Comparison of ENCODE assay signal across 9 mouse cellular contexts in the genomic region with DNA sequence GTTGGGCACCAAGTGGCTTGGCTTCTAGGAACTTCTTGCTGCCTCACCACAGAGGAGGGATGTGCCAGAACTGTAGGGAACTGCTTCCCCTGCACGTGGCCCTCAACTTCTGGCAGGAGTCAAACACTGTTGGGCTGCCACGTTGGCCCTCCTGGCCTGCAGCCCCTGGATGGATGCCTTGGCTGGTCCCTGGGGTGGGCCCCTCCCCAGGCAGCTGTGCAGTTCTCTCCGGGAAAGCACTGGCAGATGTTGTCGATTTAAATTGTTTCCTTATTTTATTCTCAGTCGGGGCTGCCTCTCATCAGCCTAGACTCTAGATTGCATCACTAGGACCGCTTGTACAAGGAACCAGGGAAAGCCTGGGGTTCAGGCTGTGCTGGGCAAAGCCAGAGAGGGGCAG. TPM values are rescaled to one million over a fixed set of nuclear protein-coding genes. Genes with fewer than 3 reads are reported as not detected.
DNase-seq lines count a peak whose midpoint lies in the region; ATAC-seq and TF ChIP-seq lines count a peak whose summit lies in the region.
"Had no signal": no experiment of that assay in that cellular context is flagged by ENCODE, and none has a peak within 500 bp of the region (broad histone marks: within the 10 kb centered on the region; RNA-seq: fewer than 3 reads in every experiment).

No protein-coding gene starts in this region.

- H3K27me3 ChIP-seq in heart, embryonic 11.5 days (ENCODE audit: control insufficient read depth, insufficient read depth, low read length) = no peaks in the 10 kb centered on the region
- H3K27me3 ChIP-seq in heart, adult 2 months (ENCODE audit: control insufficient read depth, insufficient read depth, low read length) = no peaks in the 10 kb centered on the region
- H3K27me3 ChIP-seq in lung, embryonic 16.5 days (ENCODE audit: control insufficient read depth, insufficient read depth, low read depth, low read length) = no peaks in the 10 kb centered on the region
- no peaks in the 10 kb centered on the region for H3K27me3 ChIP-seq in hindbrain, embryonic 10.5 days (ENCODE audit: insufficient read depth, poor library complexity, severe bottlenecking)
- no peaks in the 10 kb centered on the region for H3K27me3 ChIP-seq in forebrain, embryonic 14.5 days (replicated peaks; ENCODE audit: control insufficient read depth, insufficient read depth, low read length)

- peak; percentile 99 for DNase-seq in heart, adult 11 months
- DNase-seq in adrenal gland, postnatal 25 days = peak; percentile 52
- DNase-seq in heart, adult 2 months = peak; percentile 87
- no peak for DNase-seq in thymus, postnatal 10 days (ENCODE audit: low spot score in 2 of 2)
- DNase-seq in hindbrain, embryonic 10.5 days (ENCODE audit: low spot score) = no peak
- DNase-seq in forebrain, embryonic 14.5 days (ENCODE audit: low spot score) = no peak
- DNase-seq: thymus, adult 2 months had no signal

- peaks cover 11% of the 10 kb centered on the region; the same call in 1 of the 2 replicates for H3K4me1 ChIP-seq in heart, embryonic 11.5 days (ENCODE audit: control insufficient read depth, insufficient read depth, low read length)
- peaks cover 34% of the 10 kb centered on the region for H3K4me1 ChIP-seq in heart, adult 2 months (ENCODE audit: control insufficient read depth, insufficient read depth, low read length)
- H3K4me1 ChIP-seq in lung, embryonic 16.5 days (replicated peaks; ENCODE audit: control insufficient read depth, insufficient read depth, low read length) = peaks cover 11% of the 10 kb centered on the region
- H3K4me1 ChIP-seq in hindbrain, embryonic 10.5 days (replicated peaks) = peaks cover 41% of the 10 kb centered on the region
- H3K4me1 ChIP-seq in forebrain, embryonic 14.5 days (ENCODE audit: control insufficient read depth, insufficient read depth, low read length) = no peaks in the 10 kb centered on the region

- H3K9me3 ChIP-seq in heart, embryonic 11.5 days (replicated peaks; ENCODE audit: control insufficient read depth, low read length) = no peaks in the 10 kb centered on the region
- H3K9me3 ChIP-seq in lung, embryonic 16.5 days (ENCODE audit: control insufficient read depth, low read length) = no peaks in the 10 kb centered on the region
- no peaks in the 10 kb centered on the region for H3K9me3 ChIP-seq in hindbrain, embryonic 10.5 days
- H3K9me3 ChIP-seq in forebrain, embryonic 14.5 days (replicated peaks; ENCODE audit: control insufficient read depth, low read length) = no peaks in the 10 kb centered on the region

- no peak for TF ChIP-seq CTCF in heart, adult 2 months (IDR thresholded peaks at IDR 0.05)

- no peak overlapping the region for H3K4me3 ChIP-seq in heart, embryonic 11.5 days (ENCODE audit: low read depth, low read length)
- H3K4me3 ChIP-seq in heart, adult 2 months = no peak overlapping the region
- H3K4me3 ChIP-seq in lung, embryonic 16.5 days (ENCODE audit: low read length) = no peak overlapping the region
- no peak overlapping the region for H3K4me3 ChIP-seq in hindbrain, embryonic 10.5 days
- no peak overlapping the region for H3K4me3 ChIP-seq in forebrain, embryonic 14.5 days (ENCODE audit: low read depth, low read length)

- H3K27ac ChIP-seq in heart, embryonic 11.5 days (ENCODE audit: low read depth, low read length) = no peak overlapping the region
- H3K27ac ChIP-seq in heart, adult 2 months = 0 out of 2 replicates have a peak overlapping the region, but pooled peaks have one; percentile 6
- H3K27ac ChIP-seq in lung, embryonic 16.5 days (ENCODE audit: low read length) = peak overlapping the region; percentile 43; the same call in 1 of the 2 replicates
- H3K27ac ChIP-seq in hindbrain, embryonic 10.5 days = no peak overlapping the region
- H3K27ac ChIP-seq in forebrain, embryonic 14.5 days (ENCODE audit: low read depth, low read length) = no peak overlapping the region

- WGBS in heart, embryonic 11.5 days (ENCODE audit: insufficient replicate concordance) = 68% methylated on average over 6 of the region's 6 CpGs
- WGBS in heart, adult 2 months = 5% methylated on average over 6 of the region's 6 CpGs
- WGBS in lung, embryonic 16.5 days = 41% methylated on average over 6 of the region's 6 CpGs
- WGBS in hindbrain, embryonic 10.5 days = 81% methylated on average over 6 of the region's 6 CpGs
- 86% methylated on average over 6 of the region's 6 CpGs for WGBS in forebrain, embryonic 14.5 days

- no peak overlapping the region for H3K4me2 ChIP-seq in heart, embryonic 11.5 days
- H3K4me2 ChIP-seq in lung, embryonic 16.5 days (ENCODE audit: low read depth, low read length) = no peak overlapping the region
- no peak overlapping the region for H3K4me2 ChIP-seq in forebrain, embryonic 14.5 days (ENCODE audit: low read length)

- no peak for TF ChIP-seq POLR2A in heart, adult 2 months (IDR thresholded peaks at IDR 0.05; ENCODE audit: insufficient read depth, low read depth, low read length)

- no peak overlapping the region for H3K9ac ChIP-seq in heart, embryonic 11.5 days (ENCODE audit: low read depth, low read length)
- H3K9ac ChIP-seq in heart, adult 2 months (ENCODE audit: low read depth, low read length) = no peak overlapping the region
- H3K9ac ChIP-seq in lung, embryonic 16.5 days (ENCODE audit: low read length) = no peak overlapping the region
- no peak overlapping the region for H3K9ac ChIP-seq in forebrain, embryonic 14.5 days (ENCODE audit: low read length)

- no peaks in the 10 kb centered on the region; the same call in 1 of the 2 replicates for H3K79me2 ChIP-seq in heart, adult 2 months (replicated peaks; ENCODE audit: control insufficient read depth, insufficient read depth, low read length)

- H3K36me3 ChIP-seq in heart, embryonic 11.5 days (ENCODE audit: control insufficient read depth, insufficient read depth, low read length) = no peaks in the 10 kb centered on the region
- no peaks in the 10 kb centered on the region for H3K36me3 ChIP-seq in heart, adult 2 months (ENCODE audit: control insufficient read depth, insufficient read depth, low read length)
- H3K36me3 ChIP-seq in lung, embryonic 16.5 days (ENCODE audit: control insufficient read depth, insufficient read depth, low read length) = no peaks in the 10 kb centered on the region
- peaks cover 41% of the 10 kb centered on the region for H3K36me3 ChIP-seq in hindbrain, embryonic 10.5 days
- H3K36me3 ChIP-seq in forebrain, embryonic 14.5 days (ENCODE audit: control insufficient read depth, insufficient read depth, low read length) = no peaks in the 10 kb centered on the region

- no peak for ATAC-seq in heart, embryonic 11.5 days (replicated peaks; ENCODE audit: insufficient number of reproducible peaks, low FRiP score, low TSS enrichment)
- peak; percentile 82 for ATAC-seq in lung, embryonic 16.5 days (ENCODE audit: low read depth)
- ATAC-seq in forebrain, embryonic 14.5 days = no peak

- no peak for TF ChIP-seq EP300 in heart, adult 2 months (IDR thresholded peaks at IDR 0.05; ENCODE audit: insufficient read depth, low read depth, low read length)

- intact Hi-C loops in heart, adult 2 months (cut with DNase I) = no loop called here

RNA-seq across cellular contexts. Expression of a gene that starts 14.6 kb away (rescaled TPM):
- 5.2 and 5.3 TPM in 2 replicates for polyA plus RNA-seq in heart, embryonic 11.5 days (2014; fragmentation: Nextera tagmentation; extraction: Ambion mirVana)
- total RNA-seq in adrenal gland, postnatal 25 days (2021) = 32.3 and 35.5 TPM in 2 replicates
- total RNA-seq in heart, adult 2 months (2021) = 1 to 10 TPM; 7.0 to 7.1 TPM
- 9.2 and 10.6 TPM in 2 replicates for polyA plus RNA-seq in heart, adult 2 months (2012; rRNA removed)
- polyA plus RNA-seq in lung, embryonic 16.5 days (2015; fragmentation: Nextera tagmentation; extraction: Ambion mirVana) = 11.9 and 12.7 TPM in 2 replicates
- 10.9 and 11.0 TPM in 2 replicates for polyA plus RNA-seq in hindbrain, embryonic 10.5 days (2016; fragmentation: Nextera tagmentation; extraction: Ambion mirVana)
- 4.4 and 5.2 TPM in 2 replicates for polyA plus RNA-seq in forebrain, embryonic 14.5 days (2014; fragmentation: Nextera tagmentation; extraction: Ambion mirVana)

RNA-seq across cellular contexts. Expression of a gene that starts 20.9 kb away (rescaled TPM):
- polyA plus RNA-seq in heart, embryonic 11.5 days (2014; fragmentation: Nextera tagmentation; extraction: Ambion mirVana) = 81.7 and 85.3 TPM in 2 replicates
- total RNA-seq in adrenal gland, postnatal 25 days (2021) = 63.7 and 66.8 TPM in 2 replicates
- total RNA-seq in heart, adult 2 months (2021) = 10 to 100 TPM; 17.4 to 18.0 TPM
- 65.3 and 69.2 TPM in 2 replicates for polyA plus RNA-seq in heart, adult 2 months (2012; rRNA removed)
- polyA plus RNA-seq in lung, embryonic 16.5 days (2015; fragmentation: Nextera tagmentation; extraction: Ambion mirVana) = 106 and 109 TPM in 2 replicates
- 116 and 131 TPM in 2 replicates for polyA plus RNA-seq in hindbrain, embryonic 10.5 days (2016; fragmentation: Nextera tagmentation; extraction: Ambion mirVana)
- polyA plus RNA-seq in forebrain, embryonic 14.5 days (2014; fragmentation: Nextera tagmentation; extraction: Ambion mirVana) = 143 and 152 TPM in 2 replicates

RNA-seq across cellular contexts. Expression of a gene that starts 24.8 kb away (rescaled TPM):
- 0.31 and 0.51 TPM in 2 replicates for polyA plus RNA-seq in heart, embryonic 11.5 days (2014; fragmentation: Nextera tagmentation; extraction: Ambion mirVana)
- not detected in 2 replicates for total RNA-seq in adrenal gland, postnatal 25 days (2021)
- not detected for total RNA-seq in heart, adult 2 months (2021)
- 0.25 TPM in 1 of 2 replicates, not detected in the other for polyA plus RNA-seq in heart, adult 2 months (2012; rRNA removed)
- 0.15 and 0.34 TPM in 2 replicates for polyA plus RNA-seq in lung, embryonic 16.5 days (2015; fragmentation: Nextera tagmentation; extraction: Ambion mirVana)
- 1.6 and 2.5 TPM in 2 replicates for polyA plus RNA-seq in hindbrain, embryonic 10.5 days (2016; fragmentation: Nextera tagmentation; extraction: Ambion mirVana)
- 4.7 TPM in 2 replicates for polyA plus RNA-seq in forebrain, embryonic 14.5 days (2014; fragmentation: Nextera tagmentation; extraction: Ambion mirVana)

RNA-seq across cellular contexts. Expression of a gene that starts 25.7 kb away (rescaled TPM):
- polyA plus RNA-seq in heart, embryonic 11.5 days (2014; fragmentation: Nextera tagmentation; extraction: Ambion mirVana) = 0.17 TPM in 1 of 2 replicates, not detected in the other
- total RNA-seq in adrenal gland, postnatal 25 days (2021) = not detected in 2 replicates
- total RNA-seq in heart, adult 2 months (2021) = not detected
- not detected in 2 replicates for polyA plus RNA-seq in heart, adult 2 months (2012; rRNA removed)
- not detected in 2 replicates for polyA plus RNA-seq in lung, embryonic 16.5 days (2015; fragmentation: Nextera tagmentation; extraction: Ambion mirVana)
- polyA plus RNA-seq in hindbrain, embryonic 10.5 days (2016; fragmentation: Nextera tagmentation; extraction: Ambion mirVana) = 0.11 and 0.39 TPM in 2 replicates
- polyA plus RNA-seq in forebrain, embryonic 14.5 days (2014; fragmentation: Nextera tagmentation; extraction: Ambion mirVana) = 0.30 and 0.61 TPM in 2 replicates
- polyA plus RNA-seq: thymus, adult 2 months had no signal

RNA-seq across cellular contexts. Expression of a gene that starts 37.1 kb away (rescaled TPM):
- 32.9 and 40.9 TPM in 2 replicates for polyA plus RNA-seq in heart, embryonic 11.5 days (2014; fragmentation: Nextera tagmentation; extraction: Ambion mirVana)
- 8.8 and 9.4 TPM in 2 replicates for total RNA-seq in adrenal gland, postnatal 25 days (2021)
- 10 to 100 TPM; 16.2 to 17.8 TPM for total RNA-seq in heart, adult 2 months (2021)
- 25.2 and 28.6 TPM in 2 replicates for polyA plus RNA-seq in heart, adult 2 months (2012; rRNA removed)
- polyA plus RNA-seq in lung, embryonic 16.5 days (2015; fragmentation: Nextera tagmentation; extraction: Ambion mirVana) = 26.0 and 28.1 TPM in 2 replicates
- polyA plus RNA-seq in hindbrain, embryonic 10.5 days (2016; fragmentation: Nextera tagmentation; extraction: Ambion mirVana) = 19.8 and 21.0 TPM in 2 replicates
- polyA plus RNA-seq in forebrain, embryonic 14.5 days (2014; fragmentation: Nextera tagmentation; extraction: Ambion mirVana) = 18.7 and 21.4 TPM in 2 replicates

Comparison
In these comparisons a context has a peak if more than half of its experiments do, and no peak if none do; other contexts are left out.
1. H3K27ac ChIP-seq: peak in heart, adult 2 months (single experiment) and lung, embryonic 16.5 days (single experiment); none in heart, embryonic 11.5 days (single experiment), hindbrain, embryonic 10.5 days (single experiment) and forebrain, embryonic 14.5 days (single experiment).
2. DNase-seq: peak in heart, adult 11 months (single experiment), adrenal gland, postnatal 25 days (single experiment) and heart, adult 2 months (2 of 2); none in thymus, postnatal 10 days (0 of 2), hindbrain, embryonic 10.5 days (single experiment) and forebrain, embryonic 14.5 days (single experiment).